Mouse (Mus musculus) stomach, postnatal 0 days (tissue): ENCODE measurements around the gene 1700012B09Rik. TPM values are rescaled to one million over a fixed set of nuclear protein-coding genes. Genes with fewer than 3 reads are reported as not detected.

Experiments
- ATAC-seq: fragments of 200-750 bp; cut with Nextera tagmentation; 2 replicates; pipeline ENCODE4 v1.8.0; 2017; ENCODE audit not compliant: low FRiP score, low TSS enrichment
- DNase-seq: peaks from one replicate; pipeline ENCODE4 v3.0.0-alpha.2; 2016; ENCODE audit warnings: low spot score
- H3K27ac ChIP-seq: fragments of 300-500 bp; sonication (generic); replicated peaks from 2 replicates; pipeline ENCODE4 v1.5.1; 2014; ENCODE audit warnings: mild to moderate bottlenecking, control low read depth
- H3K27me3 ChIP-seq: fragments of 300-500 bp; sonication (generic); 2 replicates; pipeline ENCODE4 v1.6.1; 2014; ENCODE audit warnings: low read length; ENCODE audit not compliant: control insufficient read depth, insufficient read depth
- H3K36me3 ChIP-seq: fragments of 300-500 bp; sonication (generic); 2 replicates; pipeline ENCODE4 v1.6.1; 2014; ENCODE audit warnings: low read length, mixed read lengths; ENCODE audit not compliant: control insufficient read depth, insufficient read depth
- H3K4me1 ChIP-seq: fragments of 300-500 bp; sonication (generic); replicated peaks from 2 replicates; pipeline ENCODE4 v1.6.1; 2014; ENCODE audit warnings: antibody characterized with exemption; ENCODE audit not compliant: control insufficient read depth, insufficient read depth
- H3K4me2 ChIP-seq: fragments of 300-500 bp; sonication (generic); replicated peaks from 2 replicates; pipeline ENCODE4 v1.6.1; 2014; ENCODE audit warnings: low read depth, mild to moderate bottlenecking, control low read depth, moderate library complexity
- H3K4me3 ChIP-seq: fragments of 300-500 bp; sonication (generic); 2 replicates; pipeline ENCODE4 v1.5.1; 2014; ENCODE audit warnings: low read depth, low read length, control low read depth
- H3K9ac ChIP-seq: fragments of 300-500 bp; sonication (generic); 2 replicates; pipeline ENCODE4 v1.6.1; 2014; ENCODE audit warnings: mild to moderate bottlenecking, low read length, control low read depth, mixed read lengths
- H3K9me3 ChIP-seq: fragments of 300-500 bp; sonication (generic); 2 replicates; pipeline ENCODE4 v1.6.1; 2016; ENCODE audit warnings: low read length; ENCODE audit not compliant: control insufficient read depth
- CTCF ChIP-seq: IDR thresholded peaks from 2 replicates; pipeline ENCODE4 v1.5.1; 2016; ENCODE audit warnings: antibody characterized with exemption, low read depth, mild to moderate bottlenecking, moderate library complexity
- EP300 ChIP-seq: optimal IDR thresholded peaks from 2 replicates; pipeline ENCODE3; 2016; ENCODE audit warnings: antibody characterized with exemption
- WGBS: fragments of 180-500 bp; shearing (Covaris S2); extraction: QIAGEN DNeasy Blood & Tissue Kit; methylation state at CpG from one replicate; pipeline ENCODE4 v1.1.7; 2014; 5-methylcytosine and 5-hydroxymethylcytosine counted together
- polyA plus RNA-seq: library from polyadenylated mRNA; unstranded; fragments of >200 nt; fragmentation: Nextera tagmentation; extraction: Ambion mirVana; gene quantifications from 2 replicates; pipeline ENCODE4 v1.2.1, GENCODE M21; 2015

1700012B09Rik gene
- polyA plus RNA-seq = not detected in 2 replicates

GRCm38 (mm10) chr9:14770803-14771471 is at the start of gene 1700012B09Rik:
TSS of gene 1700012B09Rik (minus strand) at chr9:14771030.
- H3K36me3 ChIP-seq = no peaks in the 10 kb centered on the region
- TF ChIP-seq CTCF = no peak
- no peak for TF ChIP-seq EP300
- H3K27ac ChIP-seq = no peak within 1 kb of the TSS
- 23% methylated on average over 23 of the region's 23 CpGs for WGBS
- H3K9ac ChIP-seq = no peak within 1 kb of the TSS
- no peaks in the 10 kb centered on the region for H3K27me3 ChIP-seq
- no peaks in the 10 kb centered on the region for H3K9me3 ChIP-seq
- H3K4me1 ChIP-seq = 0 out of 2 replicates have a peak, but pooled peaks cover 2% of the 10 kb centered on the region
- ATAC-seq = 0 out of 2 replicates have a peak, but pooled peaks have one; percentile 29
- no peak within 1 kb of the TSS for H3K4me3 ChIP-seq
- DNase-seq = no peak
- no peak within 1 kb of the TSS for H3K4me2 ChIP-seq

DNA sequence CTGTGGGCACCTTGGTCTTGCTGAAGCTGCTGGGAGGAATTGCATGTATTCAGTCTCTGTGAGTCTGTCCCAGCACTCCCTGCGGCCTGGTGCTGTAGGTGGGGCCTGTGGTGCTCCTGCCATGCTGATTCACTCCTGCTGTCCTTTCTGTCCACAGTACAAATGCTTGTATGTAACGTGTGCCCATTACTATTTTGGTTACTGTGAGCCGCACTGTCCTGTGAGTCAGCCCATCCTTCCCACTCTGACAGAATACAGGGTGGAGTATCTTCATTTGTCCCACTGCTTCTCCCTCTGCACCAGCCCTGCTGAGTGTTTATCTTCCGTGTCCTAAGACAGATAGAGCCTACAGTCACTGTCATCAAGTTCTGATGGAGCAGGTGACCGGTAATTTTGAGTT is 39.3 kb upstream of the 1700012B09Rik start:
- H3K4me3 ChIP-seq = no peak overlapping the region
- H3K36me3 ChIP-seq = peaks cover 11% of the 10 kb centered on the region
- no peak overlapping the region for H3K4me2 ChIP-seq
- WGBS = 89% methylated on average over 5 of the region's 5 CpGs
- H3K27ac ChIP-seq = no peak overlapping the region
- H3K27me3 ChIP-seq = no peaks in the 10 kb centered on the region
- DNase-seq (no peak), ATAC-seq (no peak)
- no peaks in the 10 kb centered on the region for H3K9me3 ChIP-seq
- no peaks in the 10 kb centered on the region for H3K4me1 ChIP-seq
- TF ChIP-seq CTCF (no peak), EP300 (no peak)
- no peak overlapping the region for H3K9ac ChIP-seq

DNA sequence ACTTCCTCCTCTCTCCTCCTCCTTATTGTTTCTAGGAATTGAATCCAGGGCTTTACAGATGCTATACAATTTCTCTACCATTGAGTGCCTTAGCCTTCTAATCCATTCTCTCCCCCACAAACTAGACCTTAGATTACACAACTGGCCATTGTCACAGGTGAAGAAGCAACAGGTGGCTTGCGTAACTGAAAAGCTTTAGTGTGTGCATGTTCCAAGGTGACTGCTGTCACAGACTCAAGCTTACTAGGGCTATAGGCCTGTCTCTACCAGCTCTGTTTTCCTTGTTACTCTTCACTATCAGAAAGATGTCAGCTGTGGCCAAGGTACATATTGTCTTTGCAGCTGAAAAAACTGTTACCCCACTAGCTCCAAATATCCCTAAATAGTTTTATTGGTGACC is 36.0 kb upstream of the 1700012B09Rik start:
- Histone ChIP-seq H3K27me3 (no peaks in the 10 kb centered on the region), H3K9ac (no peak overlapping the region), H3K27ac (no peak overlapping the region), H3K4me2 (no peak overlapping the region), H3K9me3 (no peaks in the 10 kb centered on the region), H3K4me3 (no peak overlapping the region), H3K4me1 (no peaks in the 10 kb centered on the region), H3K36me3 (peaks cover 15% of the 10 kb centered on the region)
- ATAC-seq (no peak), DNase-seq (no peak)
- TF ChIP-seq CTCF = no peak
- 100% methylated on average over 1 of the region's 1 CpGs for WGBS

GRCm38 (mm10) chr9:14805714-14806113 is 34.9 kb upstream of the 1700012B09Rik start:
- H3K27ac ChIP-seq = no peak overlapping the region
- no peaks in the 10 kb centered on the region for H3K27me3 ChIP-seq
- 85% methylated on average over 2 of the region's 2 CpGs for WGBS
- H3K4me2 ChIP-seq = no peak overlapping the region
- H3K9me3 ChIP-seq = no peaks in the 10 kb centered on the region
- no peak for ATAC-seq
- no peak overlapping the region for H3K4me3 ChIP-seq
- H3K36me3 ChIP-seq = peaks cover 15% of the 10 kb centered on the region
- no peak overlapping the region for H3K9ac ChIP-seq
- no peak for DNase-seq
- no peaks in the 10 kb centered on the region for H3K4me1 ChIP-seq
- TF ChIP-seq EP300 (no peak), CTCF (no peak)

DNA sequence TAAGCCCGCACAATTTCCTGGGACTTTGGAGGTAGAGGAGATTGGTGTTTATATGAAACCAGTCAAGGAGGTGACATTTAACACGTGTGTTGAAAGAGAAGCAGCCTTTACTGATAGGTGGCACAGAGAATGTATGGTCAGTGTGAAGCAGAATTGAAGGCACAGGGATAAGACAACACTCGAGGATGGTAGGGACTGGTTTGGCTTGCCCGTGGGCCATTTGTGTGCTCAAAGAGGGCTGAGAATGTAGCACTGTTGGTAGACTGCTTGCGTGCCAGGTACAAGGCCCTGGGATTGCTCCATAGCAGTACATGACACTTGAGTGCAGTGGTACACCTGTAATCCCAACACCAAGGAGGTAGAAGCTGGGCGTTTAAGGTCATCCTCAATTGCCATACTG is 16.5 kb upstream of the 1700012B09Rik start:
- no peak for DNase-seq
- no peak overlapping the region for H3K27ac ChIP-seq
- H3K27me3 ChIP-seq = no peaks in the 10 kb centered on the region
- no peak for ATAC-seq
- H3K4me2 ChIP-seq = no peak overlapping the region
- H3K9ac ChIP-seq = no peak overlapping the region
- no peak overlapping the region for H3K4me3 ChIP-seq
- no peaks in the 10 kb centered on the region for H3K9me3 ChIP-seq
- no peaks in the 10 kb centered on the region for H3K4me1 ChIP-seq
- TF ChIP-seq CTCF = no peak
- H3K36me3 ChIP-seq = peaks cover 4% of the 10 kb centered on the region; the same call in 1 of the 2 replicates
- 91% methylated on average over 6 of the region's 6 CpGs for WGBS
